Mouse (Mus musculus) neural tube, embryonic 11.5 days (tissue): ENCODE measurements at regions not wholly inside any gene's neighbourhood (a gene's known extent, or its start where the extent isn't known, plus 50 kb on each side); places are given as distances from the start of the nearest gene placed in this dataset.
"Not testable (repeated sequence)": the region's sequence is repeated elsewhere in the genome, so short reads cannot be mapped to it uniquely, and the experiment has no call there.

Source experiments
- ATAC-seq: fragments of 200-750 bp; cut with Nextera tagmentation; 2 replicates; pipeline ENCODE4 v1.8.0; 2017; ENCODE audit warnings: moderate number of reproducible peaks, mild to moderate bottlenecking, moderate TSS enrichment, moderate library complexity; ENCODE audit not compliant: insufficient read depth, low FRiP score, low TSS enrichment
- DNase-seq: peaks from one replicate; pipeline ENCODE4 v3.0.0-alpha.2; 2015; ENCODE audit warnings: low spot score
- H3K27ac ChIP-seq: fragments of 300-500 bp; sonication (generic); 2 replicates; pipeline ENCODE4 v1.5.1; 2014; ENCODE audit warnings: low read depth, mild to moderate bottlenecking, low read length
- H3K27me3 ChIP-seq: fragments of 300-500 bp; sonication (generic); 2 replicates; pipeline ENCODE4 v1.6.1; 2014; ENCODE audit warnings: mild to moderate bottlenecking, low read length, mixed read lengths; ENCODE audit not compliant: control insufficient read depth, insufficient read depth
- H3K36me3 ChIP-seq: fragments of 300-500 bp; sonication (generic); 2 replicates; pipeline ENCODE4 v1.6.1; 2014; ENCODE audit warnings: mild to moderate bottlenecking, low read length, moderate library complexity, mixed read lengths; ENCODE audit not compliant: control insufficient read depth, insufficient read depth
- H3K4me1 ChIP-seq: fragments of 300-500 bp; sonication (generic); 2 replicates; pipeline ENCODE4 v1.6.1; 2014; ENCODE audit warnings: low read length, mixed read lengths; ENCODE audit not compliant: control insufficient read depth, insufficient read depth
- H3K4me2 ChIP-seq: fragments of 300-500 bp; sonication (generic); 2 replicates; pipeline ENCODE4 v1.6.1; 2014; ENCODE audit warnings: low read depth, mild to moderate bottlenecking, moderate library complexity
- H3K4me3 ChIP-seq: fragments of 300-500 bp; sonication (generic); 2 replicates; pipeline ENCODE4 v1.5.1; 2014; ENCODE audit warnings: low read depth, low read length
- H3K9ac ChIP-seq: fragments of 300-500 bp; sonication (generic); 2 replicates; pipeline ENCODE4 v1.6.1; 2014; ENCODE audit warnings: mild to moderate bottlenecking, low read length
- H3K9me3 ChIP-seq: fragments of 300-500 bp; sonication (generic); 2 replicates; pipeline ENCODE4 v1.6.1; 2016; ENCODE audit warnings: low read length; ENCODE audit not compliant: control insufficient read depth
- WGBS: fragments of 180-500 bp; shearing (Covaris S2); extraction: QIAGEN DNeasy Blood & Tissue Kit; methylation state at CpG from one replicate; pipeline ENCODE4 v1.1.7; 2014; 5-methylcytosine and 5-hydroxymethylcytosine counted together

DNA sequence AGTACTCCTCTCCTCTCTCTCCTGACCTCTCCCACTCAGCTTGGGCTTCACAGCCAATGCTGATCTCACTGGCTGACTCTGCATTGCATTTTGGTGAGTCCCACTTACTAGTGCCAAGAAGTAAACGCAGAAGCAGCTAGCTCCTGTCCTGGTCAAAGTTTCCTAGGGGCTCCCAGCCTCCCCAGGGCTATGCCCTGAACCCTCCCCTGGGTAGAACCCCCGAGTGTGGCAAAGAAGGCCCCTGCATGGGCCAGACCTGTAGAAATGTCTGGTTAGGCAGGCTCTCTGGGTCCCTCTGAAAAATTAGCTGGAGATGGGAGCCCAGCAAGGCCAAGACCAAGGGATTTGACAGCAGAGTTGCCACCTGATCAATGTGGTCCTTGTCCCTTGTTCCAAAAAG, 454.3 kb downstream of the Gm10330 start:
- DNase-seq, ATAC-seq: not testable (repeated sequence)
- WGBS, result 50% methylated on average over 1 of the region's 2 CpGs

DNA sequence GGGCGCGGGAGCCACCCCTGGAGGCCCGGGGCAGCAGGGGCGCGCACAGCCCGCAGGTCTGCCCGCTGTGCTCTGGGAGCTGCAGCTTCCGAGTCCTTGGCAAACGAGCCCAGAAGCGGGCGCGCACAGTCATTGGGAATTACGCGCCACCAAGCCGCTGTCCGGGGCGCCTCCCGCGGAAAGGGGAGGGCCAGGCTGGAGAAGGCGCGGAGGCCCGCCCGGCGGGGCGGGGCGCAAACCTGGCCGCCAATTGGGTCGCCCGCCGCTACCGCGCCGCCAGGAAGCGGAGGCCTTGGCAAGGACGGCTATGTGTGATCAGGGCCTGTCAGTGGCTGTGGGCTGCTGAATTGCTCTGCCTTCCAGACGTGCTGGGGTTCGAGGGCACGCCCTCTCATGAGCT, 464.9 kb downstream of the Gm10330 start:
- peak overlapping the region; percentile 23 for H3K4me3 ChIP-seq
- not testable (repeated sequence) for H3K36me3 ChIP-seq, H3K9me3 ChIP-seq, H3K9ac ChIP-seq, H3K27me3 ChIP-seq, H3K4me1 ChIP-seq, H3K27ac ChIP-seq
- ATAC-seq (peak; percentile 53; the same call in 1 of the 2 replicates), DNase-seq (peak; percentile 51)
- WGBS, result 0% methylated on average over 16 of the region's 38 CpGs
- peak overlapping the region; percentile 20; the same call in 1 of the 2 replicates for H3K4me2 ChIP-seq

More for the DNA sequence above, 454.3 kb downstream of the Gm10330 start:
- H3K27ac ChIP-seq, H3K4me2 ChIP-seq, H3K9me3 ChIP-seq, H3K4me1 ChIP-seq, H3K4me3 ChIP-seq, H3K9ac ChIP-seq, H3K27me3 ChIP-seq, H3K36me3 ChIP-seq: not testable (repeated sequence)
